Mouse (Mus musculus): ENCODE measurements around the gene Strn3. TPM values are rescaled to one million over a fixed set of nuclear protein-coding genes. Genes with fewer than 3 reads are reported as not detected.

The Strn3 gene
- polyA plus RNA-seq, 2 experiments = 67.4 to 73.3 TPM

DNA sequence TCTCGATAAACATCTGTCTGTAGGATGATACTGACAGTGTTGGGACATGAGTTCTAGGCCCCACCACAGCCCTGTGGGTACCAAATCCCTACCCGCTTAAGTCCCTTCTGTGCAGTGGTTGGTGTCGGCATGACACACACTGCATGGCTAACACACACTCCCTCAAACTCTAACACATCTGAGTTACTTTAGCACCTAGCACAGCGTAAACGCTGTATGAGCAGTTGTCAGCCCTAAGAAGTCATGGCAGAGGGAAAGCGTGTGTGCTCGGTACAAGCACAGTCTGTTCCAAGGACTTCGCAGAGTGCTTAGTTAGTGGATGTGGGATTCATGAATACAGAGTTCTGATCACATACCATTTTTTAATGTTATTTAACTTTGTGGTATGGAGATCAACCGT, 38.1 kb upstream of the Strn3 start:
- DNase-seq (ENCODE audit: low spot score) (no peak), ATAC-seq (ENCODE audit: low FRiP score, low read depth) (no peak)
- H3K27ac ChIP-seq (replicated peaks; ENCODE audit: low read depth, low read length) = no peak overlapping the region
- H3K4me1 ChIP-seq (ENCODE audit: control insufficient read depth, insufficient read depth, low read length) = no peaks in the 10 kb centered on the region
- H3K27me3 ChIP-seq (ENCODE audit: control insufficient read depth, insufficient read depth, low read length) = no peaks in the 10 kb centered on the region
- H3K36me3 ChIP-seq (ENCODE audit: control insufficient read depth, insufficient read depth, low read length) = no peaks in the 10 kb centered on the region; the same call in 1 of the 2 replicates
- no peak overlapping the region for H3K9ac ChIP-seq (ENCODE audit: low read depth, low read length, severe bottlenecking)
- no peak for TF ChIP-seq POLR2A (IDR thresholded peaks at IDR 0.05; ENCODE audit: borderline replicate concordance, extremely low read depth, insufficient read depth, insufficient read length)
- no peak overlapping the region for H3K4me2 ChIP-seq (replicated peaks; ENCODE audit: low read depth, low read length, severe bottlenecking)
- no peak overlapping the region for H3K4me3 ChIP-seq (replicated peaks; ENCODE audit: low read length)
- WGBS = 92% methylated on average over 9 of the region's 9 CpGs
- no peaks in the 10 kb centered on the region for H3K9me3 ChIP-seq (ENCODE audit: control insufficient read depth, low read length)

DNA sequence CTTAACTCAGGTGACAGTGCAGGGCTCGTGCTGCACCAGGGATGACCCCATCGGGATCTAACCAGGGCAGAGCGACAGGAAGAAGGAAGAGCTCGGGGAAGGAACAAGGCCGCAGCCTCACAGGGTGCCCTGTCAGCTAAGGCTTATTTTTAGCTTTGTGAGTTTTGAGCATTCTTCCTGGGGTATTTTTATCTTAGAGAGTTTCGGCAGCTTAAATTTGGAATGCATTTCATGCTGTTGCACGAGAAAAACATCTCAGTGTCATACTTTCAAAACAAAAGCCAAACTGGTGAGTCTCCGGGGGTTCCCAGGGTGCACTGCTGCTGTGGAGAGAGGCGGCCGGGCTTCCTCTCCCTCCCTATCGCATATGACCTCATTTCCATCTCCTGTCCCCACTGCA, 37.4 kb upstream of the Strn3 start:
- Histone ChIP-seq H3K4me3 (replicated peaks; ENCODE audit: low read length) (no peak overlapping the region), H3K27ac (replicated peaks; ENCODE audit: low read depth, low read length) (0 out of 2 replicates have a peak overlapping the region, but pooled peaks have one; percentile 33), H3K4me1 (ENCODE audit: control insufficient read depth, insufficient read depth, low read length) (no peaks in the 10 kb centered on the region), H3K27me3 (ENCODE audit: control insufficient read depth, insufficient read depth, low read length) (no peaks in the 10 kb centered on the region), H3K9me3 (ENCODE audit: control insufficient read depth, low read length) (no peaks in the 10 kb centered on the region), H3K36me3 (ENCODE audit: control insufficient read depth, insufficient read depth, low read length) (peaks cover under 1% of the 10 kb centered on the region; the same call in 1 of the 2 replicates), H3K4me2 (replicated peaks; ENCODE audit: low read depth, low read length, severe bottlenecking) (no peak overlapping the region), H3K9ac (ENCODE audit: low read depth, low read length, severe bottlenecking) (no peak overlapping the region)
- TF ChIP-seq POLR2A (IDR thresholded peaks at IDR 0.05; ENCODE audit: borderline replicate concordance, extremely low read depth, insufficient read depth, insufficient read length) = no peak
- no peak for DNase-seq (ENCODE audit: low spot score)
- ATAC-seq (ENCODE audit: low FRiP score, low read depth) = 0 out of 2 replicates have a peak, but pooled peaks have one; percentile 26
- WGBS = 74% methylated on average over 11 of the region's 11 CpGs

DNA sequence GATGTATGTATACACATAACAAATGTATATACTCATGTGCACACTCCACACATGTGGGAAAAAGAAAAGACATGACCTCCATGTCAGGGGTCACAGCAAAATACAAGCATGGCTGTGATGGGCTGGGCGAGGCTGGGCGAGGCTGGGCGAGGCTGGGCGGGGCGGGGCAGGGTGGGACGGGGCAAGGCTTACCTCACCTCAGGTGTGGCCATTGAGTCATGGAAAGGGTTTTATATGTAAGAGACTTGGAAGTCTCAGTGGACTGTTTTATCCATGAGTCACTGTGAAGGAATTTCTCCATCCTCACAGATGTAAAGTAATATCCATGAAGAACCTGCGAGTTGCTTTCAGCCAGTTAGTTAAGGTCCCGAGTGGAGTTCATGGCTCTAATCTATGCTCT, 30.1 kb upstream of the Strn3 start:
- Histone ChIP-seq H3K27me3 (ENCODE audit: control insufficient read depth, insufficient read depth, low read length) (no peaks in the 10 kb centered on the region), H3K9ac (ENCODE audit: low read depth, low read length, severe bottlenecking) (no peak overlapping the region), H3K9me3 (ENCODE audit: control insufficient read depth, low read length) (no peaks in the 10 kb centered on the region), H3K4me1 (ENCODE audit: control insufficient read depth, insufficient read depth, low read length) (no peaks in the 10 kb centered on the region), H3K36me3 (ENCODE audit: control insufficient read depth, insufficient read depth, low read length) (peaks cover 6% of the 10 kb centered on the region), H3K4me2 (replicated peaks; ENCODE audit: low read depth, low read length, severe bottlenecking) (no peak overlapping the region), H3K27ac (replicated peaks; ENCODE audit: low read depth, low read length) (no peak overlapping the region), H3K4me3 (replicated peaks; ENCODE audit: low read length) (no peak overlapping the region)
- no peak for DNase-seq (ENCODE audit: low spot score)
- peak; percentile 30; the same call in 1 of the 2 replicates for ATAC-seq (ENCODE audit: low FRiP score, low read depth)
- WGBS = 89% methylated on average over 8 of the region's 8 CpGs
- TF ChIP-seq POLR2A (IDR thresholded peaks at IDR 0.05; ENCODE audit: borderline replicate concordance, extremely low read depth, insufficient read depth, insufficient read length) = no peak

DNA sequence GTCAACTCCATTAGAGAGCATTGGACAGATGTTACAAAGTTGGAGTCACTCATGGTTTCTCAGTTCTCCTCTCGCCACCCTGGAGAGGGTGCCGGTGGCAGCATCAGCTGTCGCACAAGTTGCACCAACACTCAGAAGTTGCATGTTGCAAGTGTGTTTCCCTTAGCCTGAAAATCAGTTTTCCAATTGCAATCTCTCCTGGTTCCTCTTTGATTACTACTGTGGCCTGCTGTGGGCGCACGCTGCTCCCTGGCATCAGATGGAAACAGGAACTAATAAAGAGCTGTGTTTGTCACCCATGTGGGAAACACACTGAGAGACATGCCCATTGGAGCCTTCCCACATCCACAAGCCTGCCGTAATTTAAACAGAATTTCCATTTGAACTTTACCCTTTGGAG, 26.9 kb upstream of the Strn3 start:
- Histone ChIP-seq H3K36me3 (ENCODE audit: control insufficient read depth, insufficient read depth, low read length) (peaks cover 3% of the 10 kb centered on the region), H3K9me3 (ENCODE audit: control insufficient read depth, low read length) (no peaks in the 10 kb centered on the region), H3K9ac (ENCODE audit: low read depth, low read length, severe bottlenecking) (no peak overlapping the region), H3K4me2 (replicated peaks; ENCODE audit: low read depth, low read length, severe bottlenecking) (no peak overlapping the region), H3K4me1 (ENCODE audit: control insufficient read depth, insufficient read depth, low read length) (no peaks in the 10 kb centered on the region), H3K4me3 (replicated peaks; ENCODE audit: low read length) (no peak overlapping the region), H3K27me3 (ENCODE audit: control insufficient read depth, insufficient read depth, low read length) (no peaks in the 10 kb centered on the region), H3K27ac (replicated peaks; ENCODE audit: low read depth, low read length) (no peak overlapping the region)
- DNase-seq (ENCODE audit: low spot score) = no peak
- no peak for ATAC-seq (ENCODE audit: low FRiP score, low read depth)
- WGBS = 86% methylated on average over 6 of the region's 6 CpGs
- TF ChIP-seq POLR2A (IDR thresholded peaks at IDR 0.05; ENCODE audit: borderline replicate concordance, extremely low read depth, insufficient read depth, insufficient read length) = no peak

DNA sequence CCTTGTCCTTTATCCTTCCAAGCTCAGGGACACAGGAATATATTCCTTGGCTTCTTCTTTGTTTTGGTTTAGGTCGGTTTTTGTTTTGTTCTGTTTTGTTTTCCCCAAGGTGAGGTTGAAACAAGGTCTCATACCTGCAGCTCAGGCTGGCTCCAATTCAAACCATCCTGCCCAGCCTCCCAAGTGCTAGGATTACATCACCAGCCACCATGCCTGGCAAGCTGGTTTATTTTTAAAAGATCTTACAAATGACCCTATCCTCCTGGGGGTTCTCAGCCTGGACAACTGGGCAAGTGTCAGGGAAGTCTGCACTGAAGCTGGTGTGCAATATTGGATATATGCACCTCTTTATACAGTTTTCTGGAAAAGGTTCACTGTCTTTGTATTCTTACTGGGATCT, 21.0 kb upstream of the Strn3 start:
- no peak for TF ChIP-seq POLR2A (IDR thresholded peaks at IDR 0.05; ENCODE audit: borderline replicate concordance, extremely low read depth, insufficient read depth, insufficient read length)
- Histone ChIP-seq H3K4me2 (replicated peaks; ENCODE audit: low read depth, low read length, severe bottlenecking) (no peak overlapping the region), H3K36me3 (ENCODE audit: control insufficient read depth, insufficient read depth, low read length) (no peaks in the 10 kb centered on the region), H3K27ac (replicated peaks; ENCODE audit: low read depth, low read length) (no peak overlapping the region), H3K4me3 (replicated peaks; ENCODE audit: low read length) (no peak overlapping the region), H3K9ac (ENCODE audit: low read depth, low read length, severe bottlenecking) (no peak overlapping the region), H3K27me3 (ENCODE audit: control insufficient read depth, insufficient read depth, low read length) (no peaks in the 10 kb centered on the region), H3K4me1 (ENCODE audit: control insufficient read depth, insufficient read depth, low read length) (no peaks in the 10 kb centered on the region), H3K9me3 (ENCODE audit: control insufficient read depth, low read length) (no peaks in the 10 kb centered on the region)
- ATAC-seq (ENCODE audit: low FRiP score, low read depth) (no peak), DNase-seq (ENCODE audit: low spot score) (no peak)
- WGBS = 57% methylated on average over 1 of the region's 1 CpGs

DNA sequence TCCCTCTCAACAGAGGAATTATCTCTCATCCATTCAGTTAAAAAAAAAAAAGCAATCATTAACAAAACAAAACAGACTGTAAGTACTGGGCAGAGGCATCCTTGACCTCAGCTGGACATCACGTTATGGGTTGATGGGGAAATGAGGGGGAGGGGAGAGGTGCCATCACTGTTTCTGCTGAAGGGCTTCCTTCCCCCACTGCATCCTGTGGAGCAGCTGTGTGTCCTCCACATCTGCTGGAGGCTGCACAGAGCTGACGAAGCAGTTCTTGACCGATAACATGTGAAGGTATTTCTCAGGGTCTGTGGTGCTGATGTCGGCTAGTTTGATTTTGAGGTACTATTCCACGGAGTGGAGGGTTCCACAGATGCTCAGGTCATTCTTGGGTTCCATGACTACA, 18.5 kb upstream of the Strn3 start:
- H3K36me3 ChIP-seq (ENCODE audit: control insufficient read depth, insufficient read depth, low read length) = no peaks in the 10 kb centered on the region
- ATAC-seq (ENCODE audit: low FRiP score, low read depth) (no peak), DNase-seq (ENCODE audit: low spot score) (no peak)
- WGBS = 65% methylated on average over 5 of the region's 5 CpGs
- H3K27me3 ChIP-seq (ENCODE audit: control insufficient read depth, insufficient read depth, low read length) = no peaks in the 10 kb centered on the region
- TF ChIP-seq POLR2A (IDR thresholded peaks at IDR 0.05; ENCODE audit: borderline replicate concordance, extremely low read depth, insufficient read depth, insufficient read length) = no peak
- H3K4me1 ChIP-seq (ENCODE audit: control insufficient read depth, insufficient read depth, low read length) = no peaks in the 10 kb centered on the region
- no peak overlapping the region for H3K4me2 ChIP-seq (replicated peaks; ENCODE audit: low read depth, low read length, severe bottlenecking)
- H3K4me3 ChIP-seq (replicated peaks; ENCODE audit: low read length) = no peak overlapping the region
- no peak overlapping the region for H3K27ac ChIP-seq (replicated peaks; ENCODE audit: low read depth, low read length)
- H3K9me3 ChIP-seq (ENCODE audit: control insufficient read depth, low read length) = no peaks in the 10 kb centered on the region
- H3K9ac ChIP-seq (ENCODE audit: low read depth, low read length, severe bottlenecking) = no peak overlapping the region

All from limb, embryonic 14.5 days (tissue).